11 mouse cellular contexts compared by ENCODE assay signal in genomic region chr11:120002041-120002440, GRCm38 (mm10).
"Had no signal": no experiment of that assay in that cellular context is flagged by ENCODE, and none has a peak within 500 bp of the region (broad histone marks: within the 10 kb centered on the region; RNA-seq: fewer than 3 reads in every experiment).

No protein-coding gene starts in this region.

- H3K27ac ChIP-seq: limb, embryonic 10.5 days; liver, embryonic 15.5 days; midbrain, embryonic 13.5 days had no signal

- H3K9ac ChIP-seq: liver, embryonic 15.5 days; midbrain, embryonic 13.5 days had no signal

- H3K27me3 ChIP-seq: liver, embryonic 15.5 days; midbrain, embryonic 13.5 days had no signal

- H3K4me2 ChIP-seq: liver, embryonic 11.5 days; liver, embryonic 15.5 days; midbrain, embryonic 13.5 days had no signal

- H3K4me1 ChIP-seq: limb, embryonic 10.5 days; liver, embryonic 15.5 days had no signal

- DNase-seq: kidney, postnatal 14 days; lung, adult 2 months; lung, postnatal 36 days; right cerebral cortex, adult 18-20 months; right cerebral cortex, postnatal 25 days; thymus, postnatal 36 days had no signal

- ATAC-seq: lung, postnatal 0 days; midbrain, embryonic 13.5 days had no signal

- H3K4me3 ChIP-seq: limb, embryonic 10.5 days; liver, embryonic 15.5 days; midbrain, embryonic 13.5 days had no signal

- H3K9me3 ChIP-seq: limb, embryonic 10.5 days; liver, embryonic 15.5 days; midbrain, embryonic 13.5 days had no signal
